31 mouse cellular contexts compared by ENCODE assay signal in the genomic region with DNA sequence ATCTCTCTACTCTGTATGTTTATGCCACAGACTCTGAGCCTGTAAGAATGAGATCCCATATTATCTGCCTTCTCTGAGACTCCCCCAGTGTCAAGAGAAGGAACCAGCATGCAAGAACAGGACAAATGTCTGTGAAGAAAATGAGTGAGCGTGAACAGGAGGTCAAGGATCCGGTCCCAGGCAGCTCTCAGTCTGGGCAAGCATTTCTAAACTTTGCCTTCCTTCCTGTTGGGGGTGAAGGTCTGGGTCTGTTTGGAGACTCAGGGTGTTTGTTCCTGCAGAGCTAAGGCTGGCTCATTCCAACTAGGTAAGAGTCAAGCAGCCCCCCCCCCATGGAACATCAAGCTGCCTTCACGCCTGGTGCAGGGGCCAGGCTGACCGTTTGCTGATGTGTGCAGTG. TPM values are rescaled to one million over a fixed set of nuclear protein-coding genes. Genes with fewer than 3 reads are reported as not detected.
DNase-seq lines count a peak whose midpoint lies in the region; ATAC-seq and TF ChIP-seq lines count a peak whose summit lies in the region.
"Had no signal": no experiment of that assay in that cellular context is flagged by ENCODE, and none has a peak within 500 bp of the region (broad histone marks: within the 10 kb centered on the region; RNA-seq: fewer than 3 reads in every experiment).

No protein-coding gene starts in this region.

- H3K27ac ChIP-seq in liver, adult 2 months (replicated peaks; ENCODE audit: insufficient read depth, low read depth, low read length), result peak overlapping the region; percentile 35
- no peak overlapping the region for H3K27ac ChIP-seq in lung, postnatal 0 days (ENCODE audit: low read length)
- H3K27ac ChIP-seq in left cerebral cortex, adult 2 months, result no peak overlapping the region
- H3K27ac ChIP-seq: forebrain, embryonic 10.5 days; heart, embryonic 15.5 days; hindbrain, embryonic 14.5 days; kidney, postnatal 0 days; liver, embryonic 14.5 days; midbrain, embryonic 15.5 days; neural tube, embryonic 12.5 days had no signal

- no peak overlapping the region for H3K4me3 ChIP-seq in liver, adult 2 months (ENCODE audit: insufficient read depth, low read depth, low read length)
- H3K4me3 ChIP-seq in lung, postnatal 0 days (ENCODE audit: low read depth, low read length), result no peak overlapping the region
- H3K4me3 ChIP-seq in lung, adult 2 months (replicated peaks; ENCODE audit: extremely low read depth, low read depth, low read length), result no peak overlapping the region
- no peak overlapping the region for H3K4me3 ChIP-seq in left cerebral cortex, adult 2 months
- H3K4me3 ChIP-seq: forebrain, embryonic 10.5 days; heart, embryonic 15.5 days; megakaryocyte, embryonic 14.5 days; midbrain, embryonic 15.5 days; neural tube, embryonic 12.5 days had no signal

- peak; percentile 30; the same call in 1 of the 2 replicates for ATAC-seq in lung, postnatal 0 days
- ATAC-seq: forebrain, embryonic 16.5 days; midbrain, embryonic 15.5 days had no signal

- no peak for TF ChIP-seq POLR2A in liver, adult 2 months (IDR thresholded peaks at IDR 0.05; ENCODE audit: extremely low read depth, insufficient read depth, low read length)
- no peak for TF ChIP-seq POLR2A in lung, adult 2 months (IDR thresholded peaks at IDR 0.05; ENCODE audit: borderline replicate concordance, extremely low read depth, low read depth, low read length)

- WGBS in liver, adult 2 months, result 70% methylated on average over 4 of the region's 4 CpGs
- 34% methylated on average over 4 of the region's 4 CpGs for WGBS in lung, postnatal 0 days
- 29% methylated on average over 4 of the region's 4 CpGs for WGBS in lung, adult 2 months

- intact Hi-C loops in left cerebral cortex, adult 2 months (cut with DNase I), result no loop called here

- no peak for TF ChIP-seq EP300 in lung, postnatal 0 days (IDR thresholded peaks at IDR 0.05)

- peak; percentile 13 for DNase-seq in liver, adult 2 months (ENCODE audit: extremely low read depth, low read depth, low spot score)
- no peak for DNase-seq in liver
- DNase-seq in lung, postnatal 0 days (ENCODE audit: low spot score), result no peak
- DNase-seq in lung, adult 2 months, result no peak
- DNase-seq in R1 (ENCODE audit: low read depth, low spot score), result peak; percentile 58
- DNase-seq in left cerebral cortex, adult 2 months (ENCODE audit: extremely low spot score in 1 of 2, low spot score in 2 of 2), result no peak
- DNase-seq in B cell, adult 2 months, result no peak
- DNase-seq: cerebellum, adult 11-12 months; cerebellum, postnatal 14 days; gastrocnemius, postnatal 14 days; heart, adult 18-20 months; heart, postnatal 36 days; kidney, adult 2 months; left cerebral cortex, postnatal 4 days had no signal

- no peaks in the 10 kb centered on the region for H3K4me1 ChIP-seq in liver, adult 2 months (ENCODE audit: control insufficient read depth, insufficient read depth, low read length)
- H3K4me1 ChIP-seq in lung, postnatal 0 days (ENCODE audit: insufficient read depth, low read depth, low read length), result 0 out of 2 replicates have a peak, but pooled peaks cover 3% of the 10 kb centered on the region
- H3K4me1 ChIP-seq in lung, adult 2 months (ENCODE audit: control insufficient read depth, insufficient read depth, low read length), result peaks cover 3% of the 10 kb centered on the region; the same call in 1 of the 2 replicates
- H3K4me1 ChIP-seq: midbrain, embryonic 15.5 days; neural tube, embryonic 12.5 days had no signal

- no peak overlapping the region for H3K4me2 ChIP-seq in lung, postnatal 0 days (replicated peaks; ENCODE audit: low read depth, low read length)
- H3K4me2 ChIP-seq: heart, embryonic 15.5 days; hindbrain, embryonic 14.5 days; midbrain, embryonic 15.5 days; neural tube, embryonic 12.5 days had no signal

- no peaks in the 10 kb centered on the region for H3K79me2 ChIP-seq in liver, adult 2 months (ENCODE audit: control insufficient read depth, insufficient read depth, low read length)

- H3K36me3 ChIP-seq in liver, adult 2 months (ENCODE audit: control insufficient read depth, insufficient read depth, low read length), result no peaks in the 10 kb centered on the region
- H3K36me3 ChIP-seq in lung, postnatal 0 days (ENCODE audit: insufficient read depth, low read length), result no peaks in the 10 kb centered on the region
- H3K36me3 ChIP-seq: forebrain, embryonic 10.5 days; heart, embryonic 15.5 days; midbrain, embryonic 15.5 days; neural tube, embryonic 12.5 days had no signal

- no peak for TF ChIP-seq CTCF in liver, adult 2 months (IDR thresholded peaks at IDR 0.05; ENCODE audit: low read depth, low read length)
- TF ChIP-seq CTCF in lung, postnatal 0 days (IDR thresholded peaks at IDR 0.05), result no peak
- TF ChIP-seq CTCF in lung, adult 2 months (IDR thresholded peaks at IDR 0.05; ENCODE audit: insufficient read depth, low read length), result no peak
- no peak for TF ChIP-seq CTCF in left cerebral cortex, adult 2 months (IDR thresholded peaks at IDR 0.05)

- no peaks in the 10 kb centered on the region for H3K27me3 ChIP-seq in liver, adult 2 months (ENCODE audit: control insufficient read depth, insufficient read depth, low read length)
- no peaks in the 10 kb centered on the region for H3K27me3 ChIP-seq in lung, postnatal 0 days (replicated peaks; ENCODE audit: insufficient read depth, low read length)
- H3K27me3 ChIP-seq: midbrain, embryonic 15.5 days; neural tube, embryonic 12.5 days had no signal

- no peaks in the 10 kb centered on the region for H3K9me3 ChIP-seq in lung, postnatal 0 days (ENCODE audit: low read length)
- H3K9me3 ChIP-seq: forebrain, embryonic 10.5 days; heart, embryonic 15.5 days; megakaryocyte, embryonic 14.5 days; midbrain, embryonic 15.5 days; neural tube, embryonic 12.5 days had no signal

- no peak overlapping the region for H3K9ac ChIP-seq in liver, adult 2 months (ENCODE audit: low read depth, low read length)
- no peak overlapping the region for H3K9ac ChIP-seq in lung, postnatal 0 days (replicated peaks; ENCODE audit: low read depth)
- H3K9ac ChIP-seq: heart, embryonic 15.5 days; hindbrain, embryonic 14.5 days; liver, embryonic 14.5 days; midbrain, embryonic 15.5 days; neural tube, embryonic 12.5 days had no signal

RNA-seq across cellular contexts. Expression of a gene that starts 23.9 kb away (rescaled TPM):
- total RNA-seq in liver, adult 2 months (2014; rRNA removed), result not detected in 2 replicates
- polyA plus RNA-seq in liver, adult 2 months (2012; rRNA removed), result not detected in 2 replicates
- not detected in 2 replicates for polyA plus RNA-seq in lung, postnatal 0 days (2015; fragmentation: Nextera tagmentation; extraction: Ambion mirVana)
- not detected in 2 replicates for polyA plus RNA-seq in lung, adult 2 months (2012; rRNA removed)
- total RNA-seq in left cerebral cortex, adult 2 months (2021), result not detected
- total RNA-seq: gastrocnemius, postnatal 14 days; heart, adult 18-20 months; heart, postnatal 36 days; layer of hippocampus, postnatal 10 days; left cerebral cortex, adult 8-10 months had no signal
- polyA plus RNA-seq: heart, embryonic 15.5 days; intestine, embryonic 14.5 days; kidney, adult 2 months; spleen, adult 2 months; testis, adult 2 months; urinary bladder, adult 2 months had no signal

RNA-seq across cellular contexts. Expression of a gene that starts 25.3 kb away (rescaled TPM):
- total RNA-seq in liver, adult 2 months (2014; rRNA removed), result not detected in 2 replicates
- not detected in 2 replicates for polyA plus RNA-seq in liver, adult 2 months (2012; rRNA removed)
- polyA plus RNA-seq in lung, postnatal 0 days (2015; fragmentation: Nextera tagmentation; extraction: Ambion mirVana), result not detected in 2 replicates
- not detected in 2 replicates for polyA plus RNA-seq in lung, adult 2 months (2012; rRNA removed)
- total RNA-seq in left cerebral cortex, adult 2 months (2021), result not detected
- total RNA-seq: adrenal gland, adult 18-20 months; heart, adult 18-20 months; heart, postnatal 36 days; layer of hippocampus, postnatal 10 days; left cerebral cortex, adult 8-10 months; left cerebral cortex, postnatal 4 days had no signal
- polyA plus RNA-seq: C2C12; forebrain, embryonic 10.5 days; forebrain, embryonic 16.5 days; heart, embryonic 15.5 days; hindbrain, embryonic 14.5 days; intestine, embryonic 14.5 days; kidney, adult 2 months; kidney, postnatal 0 days; liver, embryonic 14.5 days; midbrain, embryonic 15.5 days; spleen, adult 2 months; testis, adult 2 months; urinary bladder, adult 2 months had no signal

RNA-seq across cellular contexts. Expression of a gene that starts 34.5 kb away (rescaled TPM):
- not detected in 2 replicates for total RNA-seq in liver, adult 2 months (2014; rRNA removed)
- polyA plus RNA-seq in liver, adult 2 months (2012; rRNA removed), result 0.04 TPM in 1 of 2 replicates, not detected in the other
- not detected in 2 replicates for polyA plus RNA-seq in lung, postnatal 0 days (2015; fragmentation: Nextera tagmentation; extraction: Ambion mirVana)
- not detected in 2 replicates for polyA plus RNA-seq in lung, adult 2 months (2012; rRNA removed)
- 1 to 10 TPM in 1 of 2 experiments, under 1 TPM in 1; 0.48 to 1.3 TPM for total RNA-seq in left cerebral cortex, adult 2 months (2021)
- total RNA-seq: gastrocnemius, postnatal 14 days; heart, adult 18-20 months; heart, postnatal 36 days; layer of hippocampus, postnatal 10 days had no signal
- polyA plus RNA-seq: C2C12; heart, embryonic 15.5 days; intestine, embryonic 14.5 days; kidney, adult 2 months; testis, adult 2 months; urinary bladder, adult 2 months had no signal

RNA-seq across cellular contexts. Expression of a gene that starts 42.5 kb away (rescaled TPM):
- total RNA-seq in liver, adult 2 months (2014; rRNA removed), result 8.9 and 10.6 TPM in 2 replicates
- 10.1 and 11.2 TPM in 2 replicates for polyA plus RNA-seq in liver, adult 2 months (2012; rRNA removed)
- polyA plus RNA-seq in lung, postnatal 0 days (2015; fragmentation: Nextera tagmentation; extraction: Ambion mirVana), result 20.3 and 23.3 TPM in 2 replicates
- 13.5 and 17.7 TPM in 2 replicates for polyA plus RNA-seq in lung, adult 2 months (2012; rRNA removed)
- 10 to 100 TPM; 26.4 to 27.8 TPM for total RNA-seq in left cerebral cortex, adult 2 months (2021)

Comparison
In these comparisons a context has a peak if more than half of its experiments do, and no peak if none do; other contexts are left out.
1. DNase-seq: peak in liver, adult 2 months (single experiment) and R1 (single experiment); none in liver (single experiment), lung, postnatal 0 days (single experiment), lung, adult 2 months (single experiment), left cerebral cortex, adult 2 months (0 of 2) and B cell, adult 2 months (0 of 2).